Mouse (Mus musculus): ENCODE measurements at regions not wholly inside any gene's neighbourhood (a gene's known extent, or its start where the extent isn't known, plus 50 kb on each side); places are given as distances from the start of the nearest gene placed in this dataset.

DNA sequence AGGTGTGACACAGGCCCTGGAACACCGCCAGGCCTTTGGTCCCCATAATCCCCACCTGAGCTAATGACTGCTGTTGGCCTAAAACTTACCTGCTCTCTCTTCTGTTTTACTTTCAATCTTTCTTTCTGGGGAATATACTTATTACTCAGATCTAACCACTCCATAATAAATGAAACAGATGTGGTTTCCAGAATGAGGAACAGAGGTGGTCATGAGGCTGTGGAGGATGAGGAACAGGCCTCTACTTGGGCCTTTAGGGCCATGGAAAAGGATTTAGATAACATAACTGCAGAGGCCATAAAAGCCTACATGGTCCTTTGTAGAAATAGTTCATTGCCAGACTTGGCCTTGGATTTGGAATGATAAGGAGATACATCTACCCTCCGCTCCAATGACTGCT is 74.1 kb downstream of the B3gnt5 start:
- H3K36me3 ChIP-seq (replicated peaks; ENCODE audit: control insufficient read depth, insufficient read depth) = no peaks in the 10 kb centered on the region
- H3K4me3 ChIP-seq (replicated peaks; ENCODE audit: low read length) = no peak overlapping the region
- ATAC-seq (ENCODE audit: low FRiP score) (no peak), DNase-seq (ENCODE audit: low spot score) (no peak)
- no peaks in the 10 kb centered on the region for H3K4me1 ChIP-seq (replicated peaks; ENCODE audit: control insufficient read depth, insufficient read depth, low read length)
- no peak overlapping the region for H3K27ac ChIP-seq
- no peaks in the 10 kb centered on the region for H3K27me3 ChIP-seq (ENCODE audit: control insufficient read depth, insufficient read depth, low read length)
- no peak overlapping the region for H3K9ac ChIP-seq
- 98% methylated on average over 2 of the region's 2 CpGs for WGBS
- H3K4me2 ChIP-seq (replicated peaks) = no peak overlapping the region
- no peaks in the 10 kb centered on the region for H3K9me3 ChIP-seq (ENCODE audit: control insufficient read depth, low read length)

DNA sequence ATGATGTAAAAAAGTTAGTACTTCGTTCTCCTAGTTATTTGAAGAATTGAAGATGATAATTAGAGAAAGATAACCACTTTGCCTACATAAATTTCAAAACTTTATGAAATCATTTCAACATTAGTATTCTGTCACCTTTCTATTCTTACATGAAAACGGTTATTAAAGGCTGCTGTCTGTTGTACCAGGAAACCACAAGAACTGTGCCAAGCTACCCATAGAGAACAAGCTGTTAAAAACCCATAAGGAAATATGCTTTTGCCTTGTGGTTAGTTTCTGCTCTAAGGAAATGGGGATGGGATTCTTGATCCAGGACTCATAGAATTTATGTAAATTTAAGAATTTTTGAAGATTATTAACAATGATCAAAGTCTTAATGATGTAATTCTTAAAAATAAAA is 74.7 kb downstream of the B3gnt5 start:
- DNase-seq (ENCODE audit: low spot score) (no peak), ATAC-seq (ENCODE audit: low FRiP score) (no peak)
- H3K27me3 ChIP-seq (ENCODE audit: control insufficient read depth, insufficient read depth, low read length) = no peaks in the 10 kb centered on the region
- 88% methylated on average over 2 of the region's 2 CpGs for WGBS
- H3K36me3 ChIP-seq (replicated peaks; ENCODE audit: control insufficient read depth, insufficient read depth) = no peaks in the 10 kb centered on the region
- H3K9me3 ChIP-seq (ENCODE audit: control insufficient read depth, low read length) = no peaks in the 10 kb centered on the region
- H3K9ac ChIP-seq = no peak overlapping the region
- no peak overlapping the region for H3K4me2 ChIP-seq (replicated peaks)
- no peak overlapping the region for H3K27ac ChIP-seq
- H3K4me1 ChIP-seq (replicated peaks; ENCODE audit: control insufficient read depth, insufficient read depth, low read length) = no peaks in the 10 kb centered on the region
- no peak overlapping the region for H3K4me3 ChIP-seq (replicated peaks; ENCODE audit: low read length)

- H3K4me2 ChIP-seq (replicated peaks) = no peak overlapping the region
- no peak overlapping the region for H3K9ac ChIP-seq
- no peak overlapping the region for H3K27ac ChIP-seq
- H3K4me3 ChIP-seq (replicated peaks; ENCODE audit: low read length) = no peak overlapping the region
- H3K36me3 ChIP-seq (replicated peaks; ENCODE audit: control insufficient read depth, insufficient read depth) = no peaks in the 10 kb centered on the region
- DNase-seq (ENCODE audit: low spot score) (no peak), ATAC-seq (ENCODE audit: low FRiP score) (no peak)
- no peaks in the 10 kb centered on the region for H3K9me3 ChIP-seq (ENCODE audit: control insufficient read depth, low read length)
- no peaks in the 10 kb centered on the region for H3K27me3 ChIP-seq (ENCODE audit: control insufficient read depth, insufficient read depth, low read length)
- WGBS = 52% methylated on average over 1 of the region's 1 CpGs
- no peaks in the 10 kb centered on the region for H3K4me1 ChIP-seq (replicated peaks; ENCODE audit: control insufficient read depth, insufficient read depth, low read length)
These were observed 79.8 kb downstream of the B3gnt5 start for GRCm38 (mm10) chr16:19839831-19840230.

GRCm38 (mm10) chr16:19842346-19843025 is 82.5 kb downstream of the B3gnt5 start:
- Histone ChIP-seq H3K4me1 (replicated peaks; ENCODE audit: control insufficient read depth, insufficient read depth, low read length) (no peaks in the 10 kb centered on the region), H3K4me2 (replicated peaks) (no peak overlapping the region), H3K36me3 (replicated peaks; ENCODE audit: control insufficient read depth, insufficient read depth) (no peaks in the 10 kb centered on the region), H3K9me3 (ENCODE audit: control insufficient read depth, low read length) (no peaks in the 10 kb centered on the region), H3K9ac (no peak overlapping the region), H3K4me3 (replicated peaks; ENCODE audit: low read length) (no peak overlapping the region), H3K27ac (no peak overlapping the region), H3K27me3 (ENCODE audit: control insufficient read depth, insufficient read depth, low read length) (no peaks in the 10 kb centered on the region)
- DNase-seq (ENCODE audit: low spot score) = no peak
- 64% methylated on average over 3 of the region's 3 CpGs for WGBS
- no peak for ATAC-seq (ENCODE audit: low FRiP score)

DNA sequence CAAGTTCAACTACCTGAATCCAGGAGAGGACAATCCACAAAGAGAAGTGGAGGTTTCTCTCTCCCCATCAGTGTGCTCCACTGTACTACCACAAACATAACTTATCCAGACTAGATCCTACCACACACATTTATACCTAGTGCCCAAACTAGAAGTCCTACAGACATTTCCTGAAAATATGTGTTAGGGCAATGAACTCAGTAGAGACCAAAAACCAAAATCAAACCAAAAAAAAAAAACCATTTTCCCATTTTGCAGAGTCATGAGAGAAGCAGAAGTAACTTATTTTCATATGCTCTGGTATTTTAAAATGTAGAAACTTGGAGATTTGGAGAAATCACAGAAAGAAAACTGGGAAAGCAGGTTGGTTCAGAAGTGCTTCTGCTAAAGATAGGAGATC is 83.7 kb downstream of the B3gnt5 start:
- DNase-seq (ENCODE audit: low spot score) (no peak), ATAC-seq (ENCODE audit: low FRiP score) (no peak)
- H3K4me2 ChIP-seq (replicated peaks) = no peak overlapping the region
- H3K9me3 ChIP-seq (ENCODE audit: control insufficient read depth, low read length) = no peaks in the 10 kb centered on the region
- no peaks in the 10 kb centered on the region for H3K27me3 ChIP-seq (ENCODE audit: control insufficient read depth, insufficient read depth, low read length)
- H3K36me3 ChIP-seq (replicated peaks; ENCODE audit: control insufficient read depth, insufficient read depth) = no peaks in the 10 kb centered on the region
- no peak overlapping the region for H3K9ac ChIP-seq
- H3K27ac ChIP-seq = no peak overlapping the region
- no peak overlapping the region for H3K4me3 ChIP-seq (replicated peaks; ENCODE audit: low read length)
- no peaks in the 10 kb centered on the region for H3K4me1 ChIP-seq (replicated peaks; ENCODE audit: control insufficient read depth, insufficient read depth, low read length)

DNA sequence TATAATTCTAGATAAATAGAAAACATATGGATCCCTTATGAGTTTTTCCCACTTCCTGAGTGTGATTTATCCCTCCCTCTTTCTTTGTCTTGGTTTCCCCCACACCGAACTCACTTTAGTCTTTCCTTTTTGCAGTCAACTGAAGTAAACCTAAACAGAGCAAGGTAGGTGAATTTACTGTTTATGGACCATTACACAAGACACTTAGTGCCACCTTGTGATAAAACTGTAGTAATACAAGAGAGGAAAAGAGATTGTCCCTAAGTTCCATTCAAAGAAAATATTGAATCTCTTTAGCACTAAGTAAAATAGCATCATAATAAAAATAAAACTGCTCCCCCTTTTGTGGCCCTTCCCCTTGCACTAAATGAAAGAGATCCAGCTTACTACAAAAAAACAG is 88.4 kb downstream of the B3gnt5 start:
- no peaks in the 10 kb centered on the region for H3K9me3 ChIP-seq (ENCODE audit: control insufficient read depth, low read length)
- ATAC-seq (ENCODE audit: low FRiP score) (no peak), DNase-seq (ENCODE audit: low spot score) (peak; percentile 57)
- no peaks in the 10 kb centered on the region for H3K36me3 ChIP-seq (replicated peaks; ENCODE audit: control insufficient read depth, insufficient read depth)
- 55% methylated on average over 1 of the region's 1 CpGs for WGBS
- H3K27me3 ChIP-seq (ENCODE audit: control insufficient read depth, insufficient read depth, low read length) = no peaks in the 10 kb centered on the region
- H3K9ac ChIP-seq = no peak overlapping the region
- H3K27ac ChIP-seq = no peak overlapping the region
- H3K4me2 ChIP-seq (replicated peaks) = no peak overlapping the region
- no peak overlapping the region for H3K4me3 ChIP-seq (replicated peaks; ENCODE audit: low read length)
- no peaks in the 10 kb centered on the region for H3K4me1 ChIP-seq (replicated peaks; ENCODE audit: control insufficient read depth, insufficient read depth, low read length)

DNA sequence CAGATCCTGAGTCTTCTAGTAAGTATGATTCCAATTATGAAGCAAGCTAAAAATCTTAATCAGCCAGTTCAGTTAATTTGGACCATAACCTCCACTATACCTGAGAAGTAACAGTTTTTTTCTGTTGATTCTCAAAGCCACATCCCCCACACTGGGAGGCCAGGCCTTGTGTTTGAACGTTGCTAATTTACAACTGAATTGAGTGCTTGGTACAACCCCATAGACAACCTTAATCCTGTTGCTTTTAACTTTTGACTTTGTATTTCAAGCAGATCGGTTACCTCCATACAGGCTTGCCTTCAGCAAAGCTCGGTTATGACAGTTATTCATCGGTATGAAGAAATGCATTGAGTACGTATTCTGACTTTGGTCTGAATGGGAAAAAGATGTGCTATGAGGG is 105.3 kb downstream of the B3gnt5 start:
- ATAC-seq (ENCODE audit: low FRiP score) (no peak), DNase-seq (ENCODE audit: low spot score) (no peak)
- 81% methylated on average over 5 of the region's 5 CpGs for WGBS

GRCm38 (mm10) chr16:19865931-19866330 is 105.9 kb downstream of the B3gnt5 start:
- Histone ChIP-seq H3K36me3 (replicated peaks; ENCODE audit: control insufficient read depth, insufficient read depth) (no peaks in the 10 kb centered on the region), H3K4me1 (replicated peaks; ENCODE audit: control insufficient read depth, insufficient read depth, low read length) (no peaks in the 10 kb centered on the region), H3K4me2 (replicated peaks) (no peak overlapping the region), H3K4me3 (replicated peaks; ENCODE audit: low read length) (no peak overlapping the region), H3K9me3 (ENCODE audit: control insufficient read depth, low read length) (no peaks in the 10 kb centered on the region), H3K27me3 (ENCODE audit: control insufficient read depth, insufficient read depth, low read length) (no peaks in the 10 kb centered on the region), H3K9ac (no peak overlapping the region), H3K27ac (no peak overlapping the region)
- DNase-seq (ENCODE audit: low spot score) (no peak), ATAC-seq (ENCODE audit: low FRiP score) (no peak)

More for the DNA sequence above, 105.3 kb downstream of the B3gnt5 start:
- H3K27me3 ChIP-seq (ENCODE audit: control insufficient read depth, insufficient read depth, low read length) = no peaks in the 10 kb centered on the region
- no peaks in the 10 kb centered on the region for H3K4me1 ChIP-seq (replicated peaks; ENCODE audit: control insufficient read depth, insufficient read depth, low read length)
- no peaks in the 10 kb centered on the region for H3K36me3 ChIP-seq (replicated peaks; ENCODE audit: control insufficient read depth, insufficient read depth)
- no peaks in the 10 kb centered on the region for H3K9me3 ChIP-seq (ENCODE audit: control insufficient read depth, low read length)
- H3K27ac ChIP-seq = no peak overlapping the region
- H3K4me3 ChIP-seq (replicated peaks; ENCODE audit: low read length) = no peak overlapping the region
- no peak overlapping the region for H3K4me2 ChIP-seq (replicated peaks)
- H3K9ac ChIP-seq = no peak overlapping the region

DNA sequence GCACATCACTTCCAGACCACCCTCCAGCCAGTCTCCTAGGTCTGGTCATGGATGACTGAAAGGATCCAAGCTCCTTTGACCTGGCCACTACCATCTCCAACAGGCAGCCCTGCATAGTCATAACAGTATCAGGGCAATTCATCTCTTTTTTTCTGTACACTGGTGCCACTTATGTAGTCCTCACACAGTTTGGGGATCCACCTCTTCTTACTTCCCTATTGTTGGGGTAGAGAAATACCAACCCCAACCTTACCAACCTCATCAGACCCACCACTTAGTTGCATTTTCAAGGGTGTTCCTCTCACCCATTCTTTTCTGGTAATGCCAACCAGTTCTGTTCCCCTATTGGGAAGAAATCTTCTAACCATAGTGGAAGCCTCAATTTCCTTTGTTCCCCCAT is 109.4 kb downstream of the B3gnt5 start:
- Histone ChIP-seq H3K36me3 (replicated peaks; ENCODE audit: control insufficient read depth, insufficient read depth) (no peaks in the 10 kb centered on the region), H3K27me3 (ENCODE audit: control insufficient read depth, insufficient read depth, low read length) (no peaks in the 10 kb centered on the region), H3K9me3 (ENCODE audit: control insufficient read depth, low read length) (no peaks in the 10 kb centered on the region), H3K4me1 (replicated peaks; ENCODE audit: control insufficient read depth, insufficient read depth, low read length) (no peaks in the 10 kb centered on the region), H3K27ac (no peak overlapping the region), H3K4me3 (replicated peaks; ENCODE audit: low read length) (no peak overlapping the region), H3K9ac (no peak overlapping the region), H3K4me2 (replicated peaks) (no peak overlapping the region)
- DNase-seq (ENCODE audit: low spot score) (no peak), ATAC-seq (ENCODE audit: low FRiP score) (no peak)
